Mouse (Mus musculus) small intestine, adult 2 months (tissue): ENCODE data around the gene Trpm3.

Experiments
- CTCF ChIP-seq: fragments of 200-500 bp; IDR thresholded peaks from 2 replicates; pipeline ENCODE4 v1.5.1; 2012; ENCODE audit warnings: low read depth, mild to moderate bottlenecking, control low read depth, inconsistent platforms, low read length, moderate library complexity, mixed read lengths; ENCODE audit not compliant: insufficient replicate concordance, insufficient read length; ENCODE audit errors: extremely low read depth
- POLR2A ChIP-seq: fragments of 200-500 bp; IDR thresholded peaks from 2 replicates; pipeline ENCODE4 v1.6.1; 2012; ENCODE audit warnings: low read depth, mild to moderate bottlenecking, control low read depth, inconsistent platforms, low read length, moderate library complexity

DNA sequence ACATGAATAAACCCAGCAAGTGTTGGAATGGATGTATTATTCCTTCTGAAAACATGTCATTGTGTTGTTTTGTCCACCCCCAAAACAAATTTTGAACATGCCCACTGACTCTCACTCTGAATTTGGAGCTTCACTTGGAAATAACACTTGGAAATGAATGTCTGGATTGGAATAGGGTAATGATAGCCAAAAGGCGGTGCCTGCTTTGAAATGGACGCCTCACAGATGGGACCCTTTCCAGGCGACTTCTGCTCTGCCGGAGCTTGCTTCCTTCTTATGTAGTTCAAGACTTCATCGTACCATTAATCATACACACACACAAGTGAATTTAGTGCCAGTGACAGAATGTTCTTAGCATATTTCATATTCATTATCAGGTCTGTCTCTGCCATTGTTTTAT lies 312.4 kb downstream of the Trpm3 start:
- no peak for TF ChIP-seq POLR2A
- TF ChIP-seq CTCF, result no peak
